Comparison of ENCODE assay signal across 16 mouse cellular contexts in genomic region chr16:29860306-29860705, GRCm38 (mm10).
"Had no signal": no experiment of that assay in that cellular context is flagged by ENCODE, and none has a peak within 500 bp of the region (broad histone marks: within the 10 kb centered on the region; RNA-seq: fewer than 3 reads in every experiment).

No protein-coding gene starts in this region.

- DNase-seq: kidney, adult 18-20 months; kidney, postnatal 10 days; kidney, postnatal 4 days; liver; liver, embryonic 13.5 days; liver, postnatal 0 days; lung, postnatal 14 days; right cerebral cortex, postnatal 14 days; thymus, adult 18-20 months had no signal

- H3K4me2 ChIP-seq: liver, embryonic 13.5 days; lung, embryonic 15.5 days; midbrain, embryonic 12.5 days; neural tube, embryonic 13.5 days had no signal

- H3K4me1 ChIP-seq: lung, embryonic 15.5 days had no signal

- ATAC-seq: liver, postnatal 0 days; midbrain, embryonic 16.5 days had no signal

- H3K9me3 ChIP-seq: liver, embryonic 13.5 days; lung, embryonic 15.5 days; megakaryocyte, embryonic 14.5 days; midbrain, embryonic 12.5 days; neural tube, embryonic 13.5 days had no signal

- H3K27me3 ChIP-seq: lung, embryonic 15.5 days had no signal

- H3K4me3 ChIP-seq: left cerebral cortex, adult 2 months; liver, embryonic 13.5 days; lung, embryonic 15.5 days; megakaryocyte, embryonic 14.5 days; midbrain, embryonic 12.5 days; neural tube, embryonic 13.5 days had no signal

- H3K36me3 ChIP-seq: liver, embryonic 13.5 days; lung, embryonic 15.5 days; midbrain, embryonic 12.5 days; neural tube, embryonic 13.5 days had no signal

- H3K27ac ChIP-seq: left cerebral cortex, adult 2 months; liver, embryonic 13.5 days; lung, embryonic 15.5 days; macrophage; midbrain, embryonic 12.5 days; neural tube, embryonic 13.5 days had no signal

- H3K9ac ChIP-seq: liver, embryonic 13.5 days; liver, postnatal 0 days; lung, embryonic 15.5 days; midbrain, embryonic 12.5 days; neural tube, embryonic 13.5 days had no signal
